Mouse (Mus musculus) embryonic facial prominence, embryonic 11.5 days (tissue): Measurements from ENCODE around the gene Pde10a. TPM values are rescaled to one million over a fixed set of nuclear protein-coding genes. Genes with fewer than 3 reads are reported as not detected.

Experiments used
- ATAC-seq: fragments of 200-750 bp; cut with Nextera tagmentation; replicated peaks from 2 replicates; pipeline ENCODE4 v1.8.0; 2017; ENCODE audit warnings: low read depth; ENCODE audit not compliant: insufficient number of reproducible peaks, low FRiP score, low TSS enrichment
- DNase-seq: peaks from one replicate; pipeline ENCODE4 v3.0.0-alpha.2; 2015; ENCODE audit warnings: low spot score
- H3K27ac ChIP-seq: fragments of 300-500 bp; sonication (generic); replicated peaks from 2 replicates; pipeline ENCODE4 v1.5.1; 2014; ENCODE audit warnings: mild to moderate bottlenecking, low read depth, low read length, control low read depth
- H3K27me3 ChIP-seq: fragments of 300-500 bp; sonication (generic); 2 replicates; pipeline ENCODE4 v1.6.1; 2014; ENCODE audit warnings: mild to moderate bottlenecking, low read length, moderate library complexity, mixed read lengths; ENCODE audit not compliant: control insufficient read depth, insufficient read depth
- H3K36me3 ChIP-seq: fragments of 300-500 bp; sonication (generic); replicated peaks from 2 replicates; pipeline ENCODE4 v1.6.1; 2014; ENCODE audit warnings: low read depth, mild to moderate bottlenecking, low read length, moderate library complexity, mixed read lengths; ENCODE audit not compliant: control insufficient read depth, insufficient read depth
- H3K4me1 ChIP-seq: fragments of 300-500 bp; sonication (generic); 2 replicates; pipeline ENCODE4 v1.6.1; 2014; ENCODE audit warnings: low read length, mixed read lengths; ENCODE audit not compliant: control insufficient read depth, insufficient read depth
- H3K4me2 ChIP-seq: fragments of 300-500 bp; sonication (generic); 2 replicates; pipeline ENCODE4 v1.6.1; 2014; ENCODE audit warnings: low read depth, mild to moderate bottlenecking, control low read depth, low read length, moderate library complexity
- H3K4me3 ChIP-seq: fragments of 300-500 bp; sonication (generic); 2 replicates; pipeline ENCODE4 v1.5.1; 2014; ENCODE audit warnings: low read depth, low read length, control low read depth
- H3K9ac ChIP-seq: fragments of 300-500 bp; sonication (generic); replicated peaks from 2 replicates; pipeline ENCODE4 v1.6.1; 2014; ENCODE audit warnings: mild to moderate bottlenecking, control low read depth, low read length
- H3K9me3 ChIP-seq: fragments of 300-500 bp; sonication (generic); replicated peaks from 2 replicates; pipeline ENCODE4 v1.6.1; 2016; ENCODE audit warnings: mild to moderate bottlenecking, low read length, inconsistent platforms, mixed read lengths; ENCODE audit not compliant: control insufficient read depth
- WGBS: fragments of 180-500 bp; shearing (Covaris S2); extraction: QIAGEN DNeasy Blood & Tissue Kit; methylation state at CpG from one replicate; pipeline ENCODE4 v1.1.7; 2014; 5-methylcytosine and 5-hydroxymethylcytosine counted together
- polyA plus RNA-seq: library from polyadenylated mRNA; unstranded; fragments of >200 nt; fragmentation: Nextera tagmentation; extraction: Ambion mirVana; gene quantifications from 2 replicates; pipeline ENCODE4 v1.2.1, GENCODE M21; 2014

Pde10a gene
- polyA plus RNA-seq, 1 experiment from 2014 or later = 1.9 TPM

GRCm38 (mm10) chr17:8812228-8812865 lies 287.2 kb downstream of the Pde10a start:
- ATAC-seq (no peak), DNase-seq (peak; percentile 10)
- H3K4me2 ChIP-seq = no peak overlapping the region
- no peaks in the 10 kb centered on the region for H3K9me3 ChIP-seq
- WGBS = 53% methylated on average over 12 of the region's 12 CpGs
- H3K4me3 ChIP-seq = no peak overlapping the region
- no peaks in the 10 kb centered on the region for H3K4me1 ChIP-seq
- no peak overlapping the region for H3K9ac ChIP-seq
- no peak overlapping the region for H3K27ac ChIP-seq
- no peaks in the 10 kb centered on the region for H3K27me3 ChIP-seq
- no peaks in the 10 kb centered on the region for H3K36me3 ChIP-seq

- Histone ChIP-seq H3K9me3 (no peaks in the 10 kb centered on the region), H3K9ac (no peak overlapping the region), H3K4me3 (no peak overlapping the region), H3K36me3 (no peaks in the 10 kb centered on the region), H3K4me2 (no peak overlapping the region), H3K4me1 (no peaks in the 10 kb centered on the region), H3K27me3 (no peaks in the 10 kb centered on the region), H3K27ac (no peak overlapping the region)
- DNase-seq = no peak
- 81% methylated on average over 3 of the region's 3 CpGs for WGBS
- no peak for ATAC-seq
Observed at GRCm38 (mm10) chr17:8813773-8814491, 288.8 kb downstream of the Pde10a start.

GRCm38 (mm10) chr17:8815376-8815775 lies 290.2 kb downstream of the Pde10a start:
- no peaks in the 10 kb centered on the region for H3K9me3 ChIP-seq
- no peak for ATAC-seq
- 86% methylated on average over 3 of the region's 3 CpGs for WGBS
- H3K27ac ChIP-seq = no peak overlapping the region
- no peak overlapping the region for H3K9ac ChIP-seq
- no peak for DNase-seq
- no peak overlapping the region for H3K4me3 ChIP-seq
- no peaks in the 10 kb centered on the region for H3K4me1 ChIP-seq
- H3K27me3 ChIP-seq = no peaks in the 10 kb centered on the region
- no peak overlapping the region for H3K4me2 ChIP-seq
- no peaks in the 10 kb centered on the region for H3K36me3 ChIP-seq

GRCm38 (mm10) chr17:8815864-8816263 lies 290.7 kb downstream of the Pde10a start:
- Histone ChIP-seq H3K4me3 (no peak overlapping the region), H3K4me2 (no peak overlapping the region), H3K4me1 (no peaks in the 10 kb centered on the region), H3K9me3 (no peaks in the 10 kb centered on the region), H3K27ac (no peak overlapping the region), H3K27me3 (no peaks in the 10 kb centered on the region), H3K36me3 (no peaks in the 10 kb centered on the region), H3K9ac (no peak overlapping the region)
- ATAC-seq = no peak
- WGBS = 70% methylated on average over 5 of the region's 5 CpGs
- no peak for DNase-seq

GRCm38 (mm10) chr17:8818675-8819074 lies 293.5 kb downstream of the Pde10a start:
- no peaks in the 10 kb centered on the region for H3K4me1 ChIP-seq
- ATAC-seq (no peak), DNase-seq (no peak)
- H3K27me3 ChIP-seq = no peaks in the 10 kb centered on the region
- no peak overlapping the region for H3K27ac ChIP-seq
- H3K9ac ChIP-seq = no peak overlapping the region
- H3K36me3 ChIP-seq = no peaks in the 10 kb centered on the region
- no peaks in the 10 kb centered on the region for H3K9me3 ChIP-seq
- no peak overlapping the region for H3K4me2 ChIP-seq
- no peak overlapping the region for H3K4me3 ChIP-seq
- 88% methylated on average over 13 of the region's 13 CpGs for WGBS

- Histone ChIP-seq H3K4me3 (no peak overlapping the region), H3K9ac (no peak overlapping the region), H3K4me1 (no peaks in the 10 kb centered on the region), H3K27ac (no peak overlapping the region), H3K27me3 (no peaks in the 10 kb centered on the region), H3K36me3 (no peaks in the 10 kb centered on the region), H3K9me3 (no peaks in the 10 kb centered on the region), H3K4me2 (no peak overlapping the region)
- 75% methylated on average over 7 of the region's 7 CpGs for WGBS
- DNase-seq = no peak
- no peak for ATAC-seq
Observed at GRCm38 (mm10) chr17:8823548-8823947, 298.4 kb downstream of the Pde10a start.

GRCm38 (mm10) chr17:8827204-8827603 lies 302.0 kb downstream of the Pde10a start:
- WGBS = 82% methylated on average over 9 of the region's 9 CpGs
- no peaks in the 10 kb centered on the region for H3K27me3 ChIP-seq
- H3K4me1 ChIP-seq = no peaks in the 10 kb centered on the region
- no peak overlapping the region for H3K27ac ChIP-seq
- no peak for DNase-seq
- H3K9ac ChIP-seq = no peak overlapping the region
- no peaks in the 10 kb centered on the region for H3K36me3 ChIP-seq
- H3K4me3 ChIP-seq = no peak overlapping the region
- H3K4me2 ChIP-seq = no peak overlapping the region
- no peak for ATAC-seq
- no peaks in the 10 kb centered on the region for H3K9me3 ChIP-seq

GRCm38 (mm10) chr17:8831001-8831400 lies 305.8 kb downstream of the Pde10a start:
- Histone ChIP-seq H3K4me2 (no peak overlapping the region), H3K9ac (no peak overlapping the region), H3K36me3 (no peaks in the 10 kb centered on the region), H3K4me3 (no peak overlapping the region), H3K27me3 (no peaks in the 10 kb centered on the region), H3K27ac (no peak overlapping the region), H3K4me1 (no peaks in the 10 kb centered on the region), H3K9me3 (no peaks in the 10 kb centered on the region)
- WGBS = 94% methylated on average over 5 of the region's 5 CpGs
- DNase-seq (no peak), ATAC-seq (no peak)
